In the genomic region with DNA sequence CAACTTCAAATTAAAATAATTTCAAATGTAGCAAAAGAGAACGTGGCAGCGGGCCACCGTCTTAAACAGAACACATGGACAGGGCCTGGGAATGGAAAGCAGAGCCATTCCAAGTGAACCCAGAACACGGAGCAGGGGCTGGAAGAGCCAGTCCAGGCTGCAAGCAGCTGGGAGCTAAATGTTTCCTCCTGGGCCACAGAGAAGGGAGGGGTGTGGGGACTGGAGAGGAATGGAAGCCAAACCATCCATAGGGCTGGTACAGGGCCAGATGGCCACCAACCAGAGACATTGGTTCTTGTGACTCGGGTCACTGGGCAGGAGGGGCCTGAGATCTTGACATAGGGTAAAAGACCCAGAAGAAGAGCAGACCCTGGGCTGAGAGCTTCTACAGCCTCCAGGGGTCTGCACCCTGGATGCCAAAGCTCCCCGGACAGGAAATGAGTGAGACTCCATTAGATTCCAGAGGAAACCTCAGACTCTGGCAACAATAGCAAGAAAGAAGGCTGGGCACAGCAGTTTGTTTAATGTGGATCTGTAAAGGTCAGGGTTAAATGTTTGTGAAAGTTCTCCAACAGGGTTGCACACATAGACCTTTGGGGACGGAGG, we compare ENCODE assay signal across 10 mouse cellular contexts.
DNase-seq lines count a peak whose midpoint lies in the region; ATAC-seq and TF ChIP-seq lines count a peak whose summit lies in the region.
"Had no signal": no experiment of that assay in that cellular context is flagged by ENCODE, and none has a peak within 500 bp of the region (broad histone marks: within the 10 kb centered on the region; RNA-seq: fewer than 3 reads in every experiment).

No protein-coding gene starts in this region.

- ATAC-seq in heart, embryonic 13.5 days (ENCODE audit: extremely low read depth, insufficient number of reproducible peaks, low FRiP score, low TSS enrichment) = peak; percentile 70; the same call in 1 of the 2 replicates
- peak; percentile 73 for ATAC-seq in kidney, embryonic 15.5 days (replicated peaks; ENCODE audit: low FRiP score)
- ATAC-seq in liver, embryonic 16.5 days (ENCODE audit: low read depth) = peak; percentile 43; the same call in 1 of the 2 replicates
- ATAC-seq in monocyte, adult 5-6 weeks (replicated peaks; ENCODE audit: insufficient number of reproducible peaks, low FRiP score, low TSS enrichment, poor library complexity, severe bottlenecking) = no peak
- ATAC-seq: Patski had no signal

- DNase-seq in 3134 (ENCODE audit: extremely low read depth, insufficient read length, low spot score) = peak; percentile 73
- DNase-seq in adrenal gland, postnatal 36 days = peak; percentile 63 to 65
- peak; percentile 45 for DNase-seq in ovary, postnatal 14 days (ENCODE audit: low spot score)

- H3K36me3 ChIP-seq in heart, embryonic 13.5 days = no peaks in the 10 kb centered on the region
- no peaks in the 10 kb centered on the region for H3K36me3 ChIP-seq in kidney, embryonic 15.5 days
- H3K36me3 ChIP-seq in liver, embryonic 16.5 days (ENCODE audit: control insufficient read depth, insufficient read depth) = no peaks in the 10 kb centered on the region

- H3K27me3 ChIP-seq in heart, embryonic 13.5 days (replicated peaks) = no peaks in the 10 kb centered on the region
- no peaks in the 10 kb centered on the region for H3K27me3 ChIP-seq in kidney, embryonic 15.5 days
- H3K27me3 ChIP-seq in liver, embryonic 16.5 days (ENCODE audit: control insufficient read depth, insufficient read depth, low read depth, low read length) = no peaks in the 10 kb centered on the region
- H3K27me3 ChIP-seq: Patski had no signal

- peaks cover 14% of the 10 kb centered on the region for H3K4me1 ChIP-seq in embryonic fibroblast, embryonic 13.5 days (ENCODE audit: control insufficient read depth, insufficient read depth, low read length)
- H3K4me1 ChIP-seq in heart, embryonic 13.5 days = peaks cover 33% of the 10 kb centered on the region
- peaks cover 22% of the 10 kb centered on the region for H3K4me1 ChIP-seq in kidney, embryonic 15.5 days
- no peaks in the 10 kb centered on the region; the same call in 1 of the 2 replicates for H3K4me1 ChIP-seq in liver, embryonic 16.5 days (ENCODE audit: control insufficient read depth, low read depth, low read length)

- H3K4me2 ChIP-seq in heart, embryonic 13.5 days = no peak overlapping the region; the same call in 1 of the 2 replicates
- no peak overlapping the region for H3K4me2 ChIP-seq in kidney, embryonic 15.5 days
- H3K4me2 ChIP-seq in liver, embryonic 16.5 days (ENCODE audit: low read depth, low read length) = no peak overlapping the region

- no peaks in the 10 kb centered on the region for H3K9me3 ChIP-seq in heart, embryonic 13.5 days
- no peaks in the 10 kb centered on the region for H3K9me3 ChIP-seq in kidney, embryonic 15.5 days (replicated peaks)
- no peaks in the 10 kb centered on the region for H3K9me3 ChIP-seq in liver, embryonic 16.5 days (replicated peaks; ENCODE audit: control insufficient read depth, low read length)

- peak overlapping the region; percentile 97 for H3K27ac ChIP-seq in embryonic fibroblast, embryonic 13.5 days (ENCODE audit: insufficient read depth, low read length)
- H3K27ac ChIP-seq in heart, embryonic 13.5 days (replicated peaks) = peak overlapping the region; percentile 90
- H3K27ac ChIP-seq in kidney, embryonic 15.5 days = peak overlapping the region; percentile 84
- no peak overlapping the region for H3K27ac ChIP-seq in liver, embryonic 16.5 days (ENCODE audit: low read length)
- H3K27ac ChIP-seq: liver, embryonic 14.5 days had no signal

- WGBS in heart, embryonic 13.5 days = 41% methylated on average over 7 of the region's 7 CpGs
- 50% methylated on average over 7 of the region's 7 CpGs for WGBS in kidney, embryonic 15.5 days
- WGBS in liver, embryonic 16.5 days (ENCODE audit: insufficient replicate concordance) = 47% methylated on average over 7 of the region's 7 CpGs

- no peak overlapping the region for H3K4me3 ChIP-seq in embryonic fibroblast, embryonic 13.5 days (ENCODE audit: insufficient read depth, low read length)
- no peak overlapping the region for H3K4me3 ChIP-seq in heart, embryonic 13.5 days
- H3K4me3 ChIP-seq in kidney, embryonic 15.5 days (replicated peaks) = no peak overlapping the region
- no peak overlapping the region for H3K4me3 ChIP-seq in liver, embryonic 16.5 days (ENCODE audit: low read depth, low read length)

- TF ChIP-seq POLR2A in embryonic fibroblast, embryonic 13.5 days (IDR thresholded peaks at IDR 0.05; ENCODE audit: low read depth, low read length) = no peak

- no peak overlapping the region; the same call in 1 of the 2 replicates for H3K9ac ChIP-seq in heart, embryonic 13.5 days
- no peak overlapping the region for H3K9ac ChIP-seq in kidney, embryonic 15.5 days
- no peak overlapping the region for H3K9ac ChIP-seq in liver, embryonic 16.5 days (ENCODE audit: low read depth, low read length)
- H3K9ac ChIP-seq: liver, embryonic 14.5 days had no signal

- no peak for TF ChIP-seq CTCF in embryonic fibroblast, embryonic 13.5 days (IDR thresholded peaks at IDR 0.05; ENCODE audit: borderline replicate concordance, insufficient read depth, low read length)
